Mouse (Mus musculus): ENCODE data around the gene Kpna7.

DNA sequence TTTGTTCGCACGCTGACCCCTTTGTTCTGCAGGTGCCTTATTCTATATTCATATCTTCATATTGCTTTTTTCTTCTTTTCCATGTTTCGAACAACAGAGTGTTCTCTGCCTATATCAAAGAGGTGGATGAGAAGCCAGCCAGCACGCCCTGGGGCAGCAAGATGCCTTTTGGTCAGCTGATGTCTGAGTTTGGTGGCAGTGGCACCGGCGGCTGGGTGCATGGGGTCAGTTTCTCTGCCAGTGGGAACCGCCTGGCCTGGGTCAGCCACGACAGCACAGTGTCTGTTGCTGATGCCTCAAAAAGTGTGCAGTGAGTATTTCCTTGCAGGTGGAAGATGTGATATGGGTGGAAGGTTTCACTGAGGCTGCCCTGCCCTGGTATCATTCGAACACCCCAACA, 17.1 kb upstream of the Kpna7 start:
- TF ChIP-seq CEBPB (IDR thresholded peaks at IDR 0.05; ENCODE audit: insufficient read depth, poor library complexity, severe bottlenecking), result no peak
- no peak for TF ChIP-seq MAX (IDR thresholded peaks at IDR 0.05; ENCODE audit: low read depth)
- TF ChIP-seq TCF12 (IDR thresholded peaks at IDR 0.05; ENCODE audit: insufficient read depth, poor library complexity, severe bottlenecking), result no peak
- TF ChIP-seq POLR2A (IDR thresholded peaks at IDR 0.05; ENCODE audit: insufficient read length, low read depth), result no peak
- no peak for TF ChIP-seq E2F4 (IDR thresholded peaks at IDR 0.05; ENCODE audit: insufficient read depth)
- TF ChIP-seq POLR2AphosphoS2 (IDR thresholded peaks at IDR 0.05; ENCODE audit: insufficient read length, low read depth), result no peak
- TF ChIP-seq MYOG (IDR thresholded peaks at IDR 0.05; ENCODE audit: control insufficient read depth in 1 of 3, insufficient read depth in 1 of 3, insufficient read length in 2 of 3, low read depth in 2 of 3), result no peak
- no peak for TF ChIP-seq MYOD1 (IDR thresholded peaks at IDR 0.05; ENCODE audit: control insufficient read depth in 1 of 3, insufficient read length in 2 of 3, low read depth in 2 of 3)
- no peak for TF ChIP-seq USF1 (IDR thresholded peaks at IDR 0.05; ENCODE audit: low read depth)
